Mouse (Mus musculus): ENCODE measurements around the gene Lasp1. TPM values are rescaled to one million over a fixed set of nuclear protein-coding genes. Genes with fewer than 3 reads are reported as not detected.

Lasp1 gene
- polyA plus RNA-seq, 1 experiment from 2014 or later, result 123 TPM

DNA sequence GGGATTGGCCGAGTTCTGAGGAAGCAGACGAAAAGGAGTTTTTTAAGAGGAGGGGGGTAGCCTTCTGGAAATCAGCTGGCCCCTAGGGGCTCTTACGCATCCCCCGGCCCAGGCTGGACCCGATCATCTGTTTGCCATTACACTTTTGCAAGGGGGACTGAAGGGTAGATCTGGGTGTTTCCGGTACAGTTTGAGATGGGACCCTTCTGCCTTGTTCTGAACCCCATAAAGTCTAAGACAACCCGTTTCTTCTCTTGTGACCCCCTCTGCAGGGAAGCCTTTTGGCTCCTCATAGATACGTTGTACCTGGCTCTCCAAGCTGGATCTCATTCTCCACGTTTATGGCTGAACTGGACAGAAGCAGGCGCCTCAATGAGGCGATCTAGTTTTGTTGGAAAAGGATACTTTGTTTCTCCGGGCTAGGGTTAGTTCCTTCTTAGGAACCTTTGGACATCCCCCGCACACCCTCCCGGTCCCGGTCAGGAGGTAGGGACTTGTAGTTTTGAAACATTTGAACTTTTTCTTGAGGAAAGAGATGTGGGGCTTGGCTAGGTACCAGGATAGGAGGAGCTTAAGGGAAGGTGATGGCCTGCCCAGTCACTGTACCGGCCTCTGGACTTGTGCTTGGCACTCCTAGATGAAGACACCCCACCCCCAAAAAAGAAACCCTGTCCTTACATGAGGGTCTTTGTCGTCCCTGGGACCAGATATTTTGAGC, 2.0 kb downstream of the Lasp1 start:
- Histone ChIP-seq H3K36me3 (ENCODE audit: insufficient read depth) (peaks cover 3% of the 10 kb centered on the region; the same call in 1 of the 2 replicates), H3K27ac (ENCODE audit: low read depth) (peak overlapping the region; percentile 96), H3K9ac (peak overlapping the region; percentile 93), H3K27me3 (ENCODE audit: insufficient read depth, low read length) (no peaks in the 10 kb centered on the region), H3K4me2 (peak overlapping the region; percentile 78), H3K4me1 (ENCODE audit: insufficient read depth) (peaks cover 35% of the 10 kb centered on the region), H3K9me3 (ENCODE audit: low read depth, low read length) (no peaks in the 10 kb centered on the region), H3K4me3 (ENCODE audit: low read depth, low read length) (peak overlapping the region; percentile 92)
- no peak for TF ChIP-seq CTCF (IDR thresholded peaks at IDR 0.05; ENCODE audit: low read depth)
- no peak for ATAC-seq (ENCODE audit: insufficient read depth)
- peak; percentile 62 for DNase-seq
- WGBS, result 3% methylated on average over 17 of the region's 17 CpGs

DNA sequence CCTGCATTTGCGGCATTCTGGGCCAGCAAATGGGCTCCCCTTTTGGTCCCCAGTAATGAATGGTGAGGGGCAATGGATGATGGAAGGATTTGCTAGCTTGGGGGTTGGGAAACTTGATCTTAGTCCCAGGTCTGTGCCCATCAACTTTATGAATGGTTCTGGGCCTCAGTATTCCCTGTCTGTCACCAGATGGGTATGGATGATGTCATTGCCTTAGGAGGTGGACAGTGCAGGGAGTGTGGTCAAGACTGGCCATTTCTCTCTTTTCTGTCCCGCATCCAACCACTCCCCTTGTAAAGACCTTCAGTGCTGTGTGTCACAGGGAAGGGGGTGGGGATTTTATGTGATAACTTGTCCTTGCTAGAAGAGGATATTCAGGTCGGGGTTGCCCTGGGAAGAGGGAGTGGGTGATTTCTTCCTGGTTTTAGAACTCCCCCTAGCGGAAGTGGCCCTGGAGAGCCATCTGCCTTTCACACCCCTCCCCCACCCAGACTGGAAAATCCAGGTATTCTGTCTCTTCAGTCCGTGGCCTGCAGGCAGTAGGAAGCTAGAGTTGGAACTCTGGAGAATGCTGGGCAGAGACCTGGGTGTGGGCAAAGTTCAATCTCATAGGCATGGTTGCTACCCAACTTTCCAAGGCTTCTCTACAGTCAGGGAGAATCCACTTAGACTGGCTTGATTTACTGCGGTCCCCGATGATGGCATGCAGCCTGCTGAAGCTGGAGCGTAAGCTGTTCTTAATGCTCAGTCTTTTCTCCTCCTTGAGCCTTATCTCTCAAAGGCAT, 2.8 kb downstream of the Lasp1 start:
- peak overlapping the region; percentile 93 for H3K9ac ChIP-seq
- peaks cover 43% of the 10 kb centered on the region for H3K4me1 ChIP-seq (ENCODE audit: insufficient read depth)
- DNase-seq (peak; percentile 68), ATAC-seq (ENCODE audit: insufficient read depth) (no peak)
- H3K27ac ChIP-seq (ENCODE audit: low read depth), result peak overlapping the region; percentile 96
- H3K27me3 ChIP-seq (ENCODE audit: insufficient read depth, low read length), result no peaks in the 10 kb centered on the region
- WGBS, result 13% methylated on average over 8 of the region's 8 CpGs
- H3K4me2 ChIP-seq, result peak overlapping the region; percentile 78
- peak overlapping the region; percentile 92 for H3K4me3 ChIP-seq (ENCODE audit: low read depth, low read length)
- H3K36me3 ChIP-seq (ENCODE audit: insufficient read depth), result peaks cover 3% of the 10 kb centered on the region; the same call in 1 of the 2 replicates
- no peaks in the 10 kb centered on the region for H3K9me3 ChIP-seq (ENCODE audit: low read depth, low read length)
- peak; percentile 64 for TF ChIP-seq CTCF (IDR thresholded peaks at IDR 0.05; ENCODE audit: low read depth)

DNA sequence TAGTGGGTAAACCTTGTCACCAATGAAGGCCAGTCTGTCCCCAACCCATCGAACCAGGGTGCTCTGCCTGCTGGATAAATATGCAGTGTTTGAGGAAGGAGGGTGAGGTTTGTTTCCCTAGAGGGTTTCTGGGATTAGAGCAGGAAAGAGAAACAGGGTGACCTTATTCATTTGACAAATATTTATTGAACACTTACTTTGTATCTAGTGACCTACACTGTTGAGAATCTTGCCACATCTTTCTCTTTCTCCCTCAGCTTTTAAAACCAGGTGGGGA, 3.3 kb downstream of the Lasp1 start:
- H3K27ac ChIP-seq (ENCODE audit: low read depth), result peak overlapping the region; percentile 96
- H3K9me3 ChIP-seq (ENCODE audit: low read depth, low read length), result no peaks in the 10 kb centered on the region
- H3K27me3 ChIP-seq (ENCODE audit: insufficient read depth, low read length), result no peaks in the 10 kb centered on the region
- 6% methylated on average over 1 of the region's 1 CpGs for WGBS
- peaks cover 6% of the 10 kb centered on the region; the same call in 1 of the 2 replicates for H3K36me3 ChIP-seq (ENCODE audit: insufficient read depth)
- DNase-seq (no peak), ATAC-seq (ENCODE audit: insufficient read depth) (no peak)
- peak overlapping the region; percentile 24; the same call in 1 of the 2 replicates for H3K9ac ChIP-seq
- H3K4me1 ChIP-seq (ENCODE audit: insufficient read depth), result peaks cover 48% of the 10 kb centered on the region
- TF ChIP-seq CTCF (IDR thresholded peaks at IDR 0.05; ENCODE audit: low read depth), result no peak
- peak overlapping the region; percentile 78 for H3K4me2 ChIP-seq
- peak overlapping the region; percentile 92; the same call in 1 of the 2 replicates for H3K4me3 ChIP-seq (ENCODE audit: low read depth, low read length)

DNA sequence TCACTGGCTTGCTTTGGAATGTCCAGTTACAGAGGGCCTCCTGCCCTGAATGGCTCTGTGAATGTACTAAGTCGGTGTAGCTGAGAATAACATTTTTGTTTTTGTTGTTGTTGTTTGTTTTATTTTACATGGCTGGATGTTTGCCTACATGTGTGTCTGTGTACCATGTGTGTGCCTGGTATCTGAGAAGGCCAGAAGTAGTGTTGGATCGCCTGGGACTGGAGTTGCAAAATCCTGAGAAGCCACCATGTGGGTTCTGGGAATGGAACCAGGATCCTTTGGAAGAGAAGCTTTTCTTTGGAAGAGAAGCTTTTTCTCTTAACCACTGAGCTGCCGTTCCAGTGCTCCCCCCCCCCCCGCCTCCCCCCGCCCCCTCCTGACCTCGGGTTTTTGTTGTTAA, 3.7 kb downstream of the Lasp1 start:
- DNase-seq (no peak), ATAC-seq (ENCODE audit: insufficient read depth) (no peak)
- H3K27me3 ChIP-seq (ENCODE audit: insufficient read depth, low read length), result no peaks in the 10 kb centered on the region
- H3K4me3 ChIP-seq (ENCODE audit: low read depth, low read length), result peak overlapping the region; percentile 92; the same call in 1 of the 2 replicates
- H3K27ac ChIP-seq (ENCODE audit: low read depth), result peak overlapping the region; percentile 96; the same call in 1 of the 2 replicates
- peak overlapping the region; percentile 78 for H3K4me2 ChIP-seq
- WGBS, result 27% methylated on average over 6 of the region's 6 CpGs
- peaks cover 10% of the 10 kb centered on the region for H3K36me3 ChIP-seq (ENCODE audit: insufficient read depth)
- H3K9ac ChIP-seq, result no peak overlapping the region
- H3K9me3 ChIP-seq (ENCODE audit: low read depth, low read length), result no peaks in the 10 kb centered on the region
- no peak for TF ChIP-seq CTCF (IDR thresholded peaks at IDR 0.05; ENCODE audit: low read depth)
- peaks cover 51% of the 10 kb centered on the region for H3K4me1 ChIP-seq (ENCODE audit: insufficient read depth)

DNA sequence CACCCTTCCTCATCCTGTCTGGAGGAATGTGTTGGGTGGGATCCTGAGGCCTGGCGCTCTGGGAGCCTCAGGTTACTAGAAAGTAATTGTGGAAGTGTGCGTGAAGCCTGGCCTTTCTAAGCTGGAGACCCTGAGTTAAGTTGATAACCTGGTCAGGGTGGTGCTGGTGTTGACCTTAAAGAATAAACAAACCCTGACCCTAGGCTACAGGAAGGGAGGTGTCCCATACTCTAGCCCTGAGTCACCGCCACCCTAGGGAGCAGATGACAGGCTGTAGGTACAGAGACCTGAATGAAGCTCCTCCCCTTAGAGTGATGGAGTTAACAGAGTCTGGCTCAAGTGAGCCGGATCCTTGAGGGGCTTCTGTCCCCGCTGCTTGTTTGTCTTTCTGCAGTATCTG, 5.0 kb downstream of the Lasp1 start:
- TF ChIP-seq CTCF (IDR thresholded peaks at IDR 0.05; ENCODE audit: low read depth), result no peak
- H3K4me2 ChIP-seq, result peak overlapping the region; percentile 58
- H3K4me3 ChIP-seq (ENCODE audit: low read depth, low read length), result no peak overlapping the region
- no peak for ATAC-seq (ENCODE audit: insufficient read depth)
- peaks cover 64% of the 10 kb centered on the region for H3K4me1 ChIP-seq (ENCODE audit: insufficient read depth)
- H3K9ac ChIP-seq, result no peak overlapping the region
- peaks cover 24% of the 10 kb centered on the region for H3K36me3 ChIP-seq (ENCODE audit: insufficient read depth)
- DNase-seq, result no peak
- 46% methylated on average over 5 of the region's 5 CpGs for whole genome bisulfite sequencing
- H3K9me3 ChIP-seq (ENCODE audit: low read depth, low read length), result no peaks in the 10 kb centered on the region
- no peaks in the 10 kb centered on the region for H3K27me3 ChIP-seq (ENCODE audit: insufficient read depth, low read length)
- peak overlapping the region; percentile 88 for H3K27ac ChIP-seq (ENCODE audit: low read depth)

DNA sequence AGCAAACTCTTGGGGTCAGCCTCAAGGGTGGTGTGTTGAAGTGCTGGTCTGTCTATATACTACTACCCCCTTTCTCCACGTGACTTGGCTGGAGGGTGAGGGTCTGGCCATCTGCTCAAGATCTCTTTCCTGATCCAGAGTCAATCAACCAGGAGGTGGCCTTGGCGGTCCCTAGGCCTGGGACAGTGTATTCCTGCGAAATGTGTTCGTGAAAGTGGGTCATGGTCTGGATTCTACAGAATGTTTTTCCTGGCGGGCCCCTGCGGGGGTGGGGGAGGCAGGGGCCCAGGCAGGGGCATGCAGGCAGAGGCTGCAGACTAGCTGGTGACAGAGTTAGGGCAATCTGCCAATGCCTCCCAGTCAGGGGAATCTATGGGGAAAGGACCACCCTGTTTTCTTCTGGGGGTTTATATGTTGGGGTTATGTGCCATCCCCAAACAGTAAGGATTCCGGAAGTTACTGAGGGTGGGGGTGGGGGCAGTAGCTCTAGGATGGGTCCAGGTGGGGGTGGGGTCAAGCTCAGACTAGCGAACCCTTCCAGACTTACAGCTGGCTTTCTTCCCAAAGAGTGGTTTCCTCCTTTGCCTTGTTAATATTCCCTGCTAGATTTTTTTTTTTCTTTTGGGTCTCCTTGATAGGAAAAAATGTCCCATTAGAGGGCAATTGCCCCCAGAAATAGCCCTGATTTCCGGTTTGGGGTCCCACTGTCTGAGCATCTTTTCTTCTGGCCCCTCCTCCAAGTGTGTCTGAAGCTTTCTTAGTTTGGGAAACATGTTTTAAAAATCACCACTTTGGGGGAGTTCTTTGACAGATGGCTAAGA, 6.3 kb downstream of the Lasp1 start:
- ATAC-seq (ENCODE audit: insufficient read depth), result peak; percentile 55

More for the DNA sequence above, 6.3 kb downstream of the Lasp1 start:
- Histone ChIP-seq H3K4me3 (ENCODE audit: low read depth, low read length) (peak overlapping the region; percentile 6; the same call in 1 of the 2 replicates), H3K4me1 (ENCODE audit: insufficient read depth) (peaks cover 76% of the 10 kb centered on the region), H3K9ac (peak overlapping the region; percentile 35), H3K9me3 (ENCODE audit: low read depth, low read length) (no peaks in the 10 kb centered on the region), H3K27ac (ENCODE audit: low read depth) (peak overlapping the region; percentile 88), H3K36me3 (ENCODE audit: insufficient read depth) (peaks cover 32% of the 10 kb centered on the region), H3K27me3 (ENCODE audit: insufficient read depth, low read length) (no peaks in the 10 kb centered on the region), H3K4me2 (peak overlapping the region; percentile 58)
- WGBS, result 9% methylated on average over 9 of the region's 9 CpGs
- DNase-seq, result peak; percentile 91
- TF ChIP-seq CTCF (IDR thresholded peaks at IDR 0.05; ENCODE audit: low read depth), result no peak

Measured in lung, embryonic 14.5 days (tissue).